Mouse (Mus musculus): ENCODE results near the gene Cmklr1.

DNA sequence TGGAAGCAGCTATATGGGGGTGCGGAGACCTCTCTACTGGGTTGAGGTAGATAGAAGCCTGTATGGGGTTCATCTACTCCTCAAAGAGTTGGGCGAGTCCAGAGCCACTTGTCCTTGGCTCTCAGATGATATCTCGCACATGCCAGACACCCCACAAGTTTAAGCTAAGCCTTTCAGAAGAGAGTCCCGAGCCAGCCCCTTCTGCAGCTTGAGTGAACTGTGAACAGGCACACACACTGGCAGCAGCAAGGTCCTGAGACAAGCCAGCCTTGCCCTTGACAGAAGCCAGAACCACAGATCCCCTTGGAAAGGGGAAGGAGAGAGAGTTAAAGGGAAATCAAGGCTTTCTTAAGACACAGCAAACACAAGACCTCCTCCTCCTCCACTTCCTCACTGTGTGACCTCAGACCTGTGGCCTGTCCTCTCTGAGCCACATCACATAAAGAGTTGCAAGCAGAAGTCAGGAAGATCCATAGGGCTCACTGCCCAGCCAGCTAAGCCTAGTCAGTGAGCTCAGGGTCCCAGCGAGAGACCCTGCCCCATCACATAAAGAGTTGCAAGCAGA is 1.5 kb downstream of the Cmklr1 start:
- TF ChIP-seq POLR2A (IDR thresholded peaks at IDR 0.05; ENCODE audit: low read depth, low read length) (no peak), CTCF (IDR thresholded peaks at IDR 0.05; ENCODE audit: borderline replicate concordance, insufficient read depth, low read length) (no peak)

All from embryonic fibroblast, embryonic 13.5 days (primary cell).